8 mouse cellular contexts compared by ENCODE assay signal in the genomic region with DNA sequence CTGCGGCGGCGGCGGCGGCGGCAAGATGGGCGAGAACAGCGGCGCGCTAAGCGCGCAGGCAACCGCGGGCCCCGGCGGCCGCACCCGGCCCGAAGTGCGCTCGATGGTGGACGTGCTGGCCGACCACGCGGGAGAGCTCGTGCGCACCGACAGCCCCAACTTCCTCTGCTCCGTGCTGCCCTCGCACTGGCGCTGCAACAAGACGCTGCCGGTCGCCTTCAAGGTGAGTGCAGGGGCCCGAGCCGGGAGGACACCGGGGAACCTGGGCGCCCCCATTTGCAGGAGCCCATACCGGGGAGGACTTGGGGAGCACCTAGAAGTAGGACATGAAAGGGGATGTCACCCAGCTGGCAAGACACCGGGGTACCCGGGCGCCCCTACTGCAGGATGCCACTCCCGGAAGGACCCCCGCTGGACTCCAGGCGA. TPM values are rescaled to one million over a fixed set of nuclear protein-coding genes. Genes with fewer than 3 reads are reported as not detected.
DNase-seq lines count a peak whose midpoint lies in the region; ATAC-seq and TF ChIP-seq lines count a peak whose summit lies in the region.

No protein-coding gene starts in this region.

- no peak for ATAC-seq in embryonic facial prominence, embryonic 14.5 days (ENCODE audit: low read depth)
- no peak for ATAC-seq in hindbrain, embryonic 15.5 days (ENCODE audit: low FRiP score, low read depth)
- peak; percentile 10 for ATAC-seq in liver, postnatal 0 days
- ATAC-seq in neural tube, embryonic 13.5 days (ENCODE audit: low read depth): no peak

- peaks cover 14% of the 10 kb centered on the region for H3K4me1 ChIP-seq in embryonic facial prominence, embryonic 14.5 days (ENCODE audit: control insufficient read depth, insufficient read depth, low read length)
- peaks cover 11% of the 10 kb centered on the region for H3K4me1 ChIP-seq in hindbrain, embryonic 15.5 days (replicated peaks)
- H3K4me1 ChIP-seq in liver, postnatal 0 days (ENCODE audit: insufficient read depth): peaks cover 14% of the 10 kb centered on the region
- H3K4me1 ChIP-seq in neural tube, embryonic 13.5 days (replicated peaks): peaks cover 24% of the 10 kb centered on the region

- H3K36me3 ChIP-seq in embryonic facial prominence, embryonic 14.5 days (ENCODE audit: control insufficient read depth, insufficient read depth, low read length): no peaks in the 10 kb centered on the region
- H3K36me3 ChIP-seq in hindbrain, embryonic 15.5 days: no peaks in the 10 kb centered on the region
- H3K36me3 ChIP-seq in liver, postnatal 0 days (replicated peaks; ENCODE audit: insufficient read depth, low read length): no peaks in the 10 kb centered on the region
- no peaks in the 10 kb centered on the region for H3K36me3 ChIP-seq in neural tube, embryonic 13.5 days

- DNase-seq in heart, adult 11 months: peak; percentile 95
- no peak for DNase-seq in heart, adult 8-10 months (ENCODE audit: low spot score)
- DNase-seq in embryonic facial prominence, embryonic 14.5 days (ENCODE audit: low spot score): no peak
- peak; percentile 60 for DNase-seq in liver, postnatal 0 days
- DNase-seq in left cerebral cortex, adult 2 months (ENCODE audit: extremely low spot score in 1 of 2, low spot score in 2 of 2): no peak
- no peak for DNase-seq in embryo, embryonic 10 days (ENCODE audit: low spot score)

- H3K9me3 ChIP-seq in embryonic facial prominence, embryonic 14.5 days (ENCODE audit: control insufficient read depth, low read length): no peaks in the 10 kb centered on the region
- H3K9me3 ChIP-seq in hindbrain, embryonic 15.5 days: no peaks in the 10 kb centered on the region
- no peaks in the 10 kb centered on the region for H3K9me3 ChIP-seq in liver, postnatal 0 days (ENCODE audit: low read length)
- H3K9me3 ChIP-seq in neural tube, embryonic 13.5 days: no peaks in the 10 kb centered on the region

- intact Hi-C loops in left cerebral cortex, adult 2 months (cut with DNase I): loop anchor here (5.0 kb wide), 2 partner anchors 49 to 206 kb away; no protein-coding TSS in a partner anchor

- H3K9ac ChIP-seq in embryonic facial prominence, embryonic 14.5 days (ENCODE audit: low read depth, low read length): peak overlapping the region; percentile 57
- no peak overlapping the region for H3K9ac ChIP-seq in hindbrain, embryonic 15.5 days
- H3K9ac ChIP-seq in liver, postnatal 0 days (replicated peaks): peak overlapping the region; percentile 53
- H3K9ac ChIP-seq in neural tube, embryonic 13.5 days: no peak overlapping the region

- 1% methylated on average over 15 of the region's 45 CpGs for WGBS in embryonic facial prominence, embryonic 14.5 days
- WGBS in hindbrain, embryonic 15.5 days: under 1% methylated on average over 33 of the region's 45 CpGs
- WGBS in liver, postnatal 0 days (ENCODE audit: insufficient replicate concordance): 1% methylated on average over 42 of the region's 45 CpGs
- WGBS in neural tube, embryonic 13.5 days: under 1% methylated on average over 39 of the region's 45 CpGs

- peak overlapping the region; percentile 67 for H3K4me2 ChIP-seq in embryonic facial prominence, embryonic 14.5 days (ENCODE audit: low read depth, low read length)
- peak overlapping the region; percentile 40 for H3K4me2 ChIP-seq in hindbrain, embryonic 15.5 days
- H3K4me2 ChIP-seq in liver, postnatal 0 days (ENCODE audit: low read depth, low read length): peak overlapping the region; percentile 80
- H3K4me2 ChIP-seq in neural tube, embryonic 13.5 days: peak overlapping the region; percentile 46

- TF ChIP-seq CTCF in liver, postnatal 0 days (IDR thresholded peaks at IDR 0.05; ENCODE audit: low read depth): no peak
- no peak for TF ChIP-seq CTCF in left cerebral cortex, adult 2 months (IDR thresholded peaks at IDR 0.05)

- H3K27ac ChIP-seq in embryonic facial prominence, embryonic 14.5 days (replicated peaks; ENCODE audit: low read depth, low read length): no peak overlapping the region
- no peak overlapping the region for H3K27ac ChIP-seq in hindbrain, embryonic 15.5 days (replicated peaks)
- H3K27ac ChIP-seq in liver, postnatal 0 days (ENCODE audit: low read depth): no peak overlapping the region
- no peak overlapping the region for H3K27ac ChIP-seq in neural tube, embryonic 13.5 days (replicated peaks)
- no peak overlapping the region for H3K27ac ChIP-seq in left cerebral cortex, adult 2 months

- peaks cover 98% of the 10 kb centered on the region for H3K27me3 ChIP-seq in embryonic facial prominence, embryonic 14.5 days (replicated peaks; ENCODE audit: control insufficient read depth, insufficient read depth, low read length)
- peaks cover 80% of the 10 kb centered on the region for H3K27me3 ChIP-seq in hindbrain, embryonic 15.5 days
- H3K27me3 ChIP-seq in liver, postnatal 0 days (ENCODE audit: insufficient read depth, low read length): peaks cover 86% of the 10 kb centered on the region
- peaks cover 99% of the 10 kb centered on the region for H3K27me3 ChIP-seq in neural tube, embryonic 13.5 days

- H3K4me3 ChIP-seq in embryonic facial prominence, embryonic 14.5 days (ENCODE audit: low read depth, low read length): peak overlapping the region; percentile 45
- peak overlapping the region; percentile 17 for H3K4me3 ChIP-seq in hindbrain, embryonic 15.5 days
- peak overlapping the region; percentile 53 for H3K4me3 ChIP-seq in liver, postnatal 0 days (ENCODE audit: low read depth, low read length)
- peak overlapping the region; percentile 30 for H3K4me3 ChIP-seq in neural tube, embryonic 13.5 days
- H3K4me3 ChIP-seq in left cerebral cortex, adult 2 months: no peak overlapping the region

- TF ChIP-seq EP300 in liver, postnatal 0 days (IDR thresholded peaks at IDR 0.05; ENCODE audit: low read depth): no peak

RNA-seq across cellular contexts. Expression of a gene that starts 32.4 kb away (rescaled TPM):
- under 1 TPM; 0.35 to 0.69 (median 0.49) TPM for total RNA-seq in heart, adult 8-10 months (2022)
- 2.3 and 2.4 TPM in 2 replicates for polyA plus RNA-seq in embryonic facial prominence, embryonic 14.5 days (2014; fragmentation: Nextera tagmentation; extraction: Ambion mirVana)
- 0.04 and 0.05 TPM in 2 replicates for polyA plus RNA-seq in hindbrain, embryonic 15.5 days (2015; fragmentation: Nextera tagmentation; extraction: Ambion mirVana)
- polyA plus RNA-seq in liver, postnatal 0 days (2015; fragmentation: Nextera tagmentation; extraction: Ambion mirVana): 0.39 and 0.46 TPM in 2 replicates
- polyA plus RNA-seq in neural tube, embryonic 13.5 days (2015; fragmentation: Nextera tagmentation; extraction: Ambion mirVana): 1.7 and 1.9 TPM in 2 replicates
- under 1 TPM in 1 of 2 experiments, not detected in 1; 0.14 TPM for total RNA-seq in left cerebral cortex, adult 2 months (2021)

Comparison
In these comparisons a context has a peak if more than half of its experiments do, and no peak if none do; other contexts are left out.
1. DNase-seq: peak in heart, adult 11 months (single experiment) and liver, postnatal 0 days (single experiment); none in heart, adult 8-10 months (single experiment), embryonic facial prominence, embryonic 14.5 days (single experiment), left cerebral cortex, adult 2 months (0 of 2) and embryo, embryonic 10 days (single experiment).
2. H3K9ac ChIP-seq: peak in embryonic facial prominence, embryonic 14.5 days (single experiment) and liver, postnatal 0 days (single experiment); none in hindbrain, embryonic 15.5 days (single experiment) and neural tube, embryonic 13.5 days (single experiment).
3. Peak in every context shown above with its lines, with median percentiles within 50 percentile points of each other: H3K4me2 ChIP-seq.